Mouse (Mus musculus): Measurements from ENCODE around the gene Samd4. TPM values are rescaled to one million over a fixed set of nuclear protein-coding genes. Genes with fewer than 3 reads are reported as not detected.

Gene Samd4
- polyA plus RNA-seq, 1 experiment from 2014 or later: 7.0 TPM

GRCm38 (mm10) chr14:46897953-46898352 is 15.3 kb downstream of the Samd4 start:
- no peaks in the 10 kb centered on the region for H3K36me3 ChIP-seq (ENCODE audit: control insufficient read depth, insufficient read depth, low read length)
- H3K27ac ChIP-seq (ENCODE audit: low read length): no peak overlapping the region
- no peak for ATAC-seq (ENCODE audit: insufficient read depth, low FRiP score)
- H3K27me3 ChIP-seq (ENCODE audit: control insufficient read depth, insufficient read depth, low read length): no peaks in the 10 kb centered on the region
- 77% methylated on average over 5 of the region's 5 CpGs for WGBS
- H3K9me3 ChIP-seq (replicated peaks; ENCODE audit: control insufficient read depth, low read length): no peaks in the 10 kb centered on the region
- H3K9ac ChIP-seq (ENCODE audit: low read length): no peak overlapping the region
- H3K4me2 ChIP-seq (ENCODE audit: low read depth, low read length): no peak overlapping the region
- H3K4me3 ChIP-seq (replicated peaks; ENCODE audit: low read length): no peak overlapping the region
- H3K4me1 ChIP-seq (ENCODE audit: control insufficient read depth, insufficient read depth, low read length): no peaks in the 10 kb centered on the region

GRCm38 (mm10) chr14:46898626-46899025 is 16.0 kb downstream of the Samd4 start:
- ATAC-seq (ENCODE audit: insufficient read depth, low FRiP score): no peak
- WGBS: 69% methylated on average over 3 of the region's 3 CpGs
- Histone ChIP-seq H3K27ac (ENCODE audit: low read length) (no peak overlapping the region), H3K9me3 (replicated peaks; ENCODE audit: control insufficient read depth, low read length) (no peaks in the 10 kb centered on the region), H3K4me1 (ENCODE audit: control insufficient read depth, insufficient read depth, low read length) (no peaks in the 10 kb centered on the region), H3K4me3 (replicated peaks; ENCODE audit: low read length) (no peak overlapping the region), H3K27me3 (ENCODE audit: control insufficient read depth, insufficient read depth, low read length) (no peaks in the 10 kb centered on the region), H3K36me3 (ENCODE audit: control insufficient read depth, insufficient read depth, low read length) (no peaks in the 10 kb centered on the region), H3K4me2 (ENCODE audit: low read depth, low read length) (no peak overlapping the region), H3K9ac (ENCODE audit: low read length) (no peak overlapping the region)

GRCm38 (mm10) chr14:46902498-46903087 is 19.9 kb downstream of the Samd4 start:
- Histone ChIP-seq H3K4me3 (replicated peaks; ENCODE audit: low read length) (no peak overlapping the region), H3K9ac (ENCODE audit: low read length) (no peak overlapping the region)
- ATAC-seq (ENCODE audit: insufficient read depth, low FRiP score): no peak

GRCm38 (mm10) chr14:46904276-46904675 is 21.6 kb downstream of the Samd4 start:
- Histone ChIP-seq H3K9me3 (replicated peaks; ENCODE audit: control insufficient read depth, low read length) (no peaks in the 10 kb centered on the region), H3K4me3 (replicated peaks; ENCODE audit: low read length) (no peak overlapping the region), H3K36me3 (ENCODE audit: control insufficient read depth, insufficient read depth, low read length) (no peaks in the 10 kb centered on the region), H3K27ac (ENCODE audit: low read length) (no peak overlapping the region), H3K27me3 (ENCODE audit: control insufficient read depth, insufficient read depth, low read length) (no peaks in the 10 kb centered on the region), H3K4me1 (ENCODE audit: control insufficient read depth, insufficient read depth, low read length) (no peaks in the 10 kb centered on the region), H3K9ac (ENCODE audit: low read length) (no peak overlapping the region), H3K4me2 (ENCODE audit: low read depth, low read length) (no peak overlapping the region)
- ATAC-seq (ENCODE audit: insufficient read depth, low FRiP score): no peak
- 86% methylated on average over 4 of the region's 4 CpGs for WGBS

More at GRCm38 (mm10) chr14:46902498-46903087, 19.9 kb downstream of the Samd4 start:
- H3K27me3 ChIP-seq (ENCODE audit: control insufficient read depth, insufficient read depth, low read length): no peaks in the 10 kb centered on the region
- no peaks in the 10 kb centered on the region for H3K4me1 ChIP-seq (ENCODE audit: control insufficient read depth, insufficient read depth, low read length)
- no peaks in the 10 kb centered on the region for H3K9me3 ChIP-seq (replicated peaks; ENCODE audit: control insufficient read depth, low read length)
- no peaks in the 10 kb centered on the region for H3K36me3 ChIP-seq (ENCODE audit: control insufficient read depth, insufficient read depth, low read length)
- WGBS: 78% methylated on average over 9 of the region's 9 CpGs
- H3K4me2 ChIP-seq (ENCODE audit: low read depth, low read length): no peak overlapping the region
- H3K27ac ChIP-seq (ENCODE audit: low read length): no peak overlapping the region

GRCm38 (mm10) chr14:46908858-46909257 is 26.2 kb downstream of the Samd4 start:
- H3K4me3 ChIP-seq (replicated peaks; ENCODE audit: low read length): no peak overlapping the region
- no peak for ATAC-seq (ENCODE audit: insufficient read depth, low FRiP score)
- H3K4me2 ChIP-seq (ENCODE audit: low read depth, low read length): no peak overlapping the region
- no peaks in the 10 kb centered on the region for H3K9me3 ChIP-seq (replicated peaks; ENCODE audit: control insufficient read depth, low read length)
- H3K36me3 ChIP-seq (ENCODE audit: control insufficient read depth, insufficient read depth, low read length): no peaks in the 10 kb centered on the region
- WGBS: 66% methylated on average over 8 of the region's 8 CpGs
- H3K27me3 ChIP-seq (ENCODE audit: control insufficient read depth, insufficient read depth, low read length): no peaks in the 10 kb centered on the region
- H3K27ac ChIP-seq (ENCODE audit: low read length): no peak overlapping the region
- no peak overlapping the region for H3K9ac ChIP-seq (ENCODE audit: low read length)
- H3K4me1 ChIP-seq (ENCODE audit: control insufficient read depth, insufficient read depth, low read length): no peaks in the 10 kb centered on the region

GRCm38 (mm10) chr14:46912496-46912895 is 29.8 kb downstream of the Samd4 start:
- H3K4me3 ChIP-seq (replicated peaks; ENCODE audit: low read length): no peak overlapping the region
- H3K4me2 ChIP-seq (ENCODE audit: low read depth, low read length): no peak overlapping the region
- no peak overlapping the region for H3K27ac ChIP-seq (ENCODE audit: low read length)
- 77% methylated on average over 7 of the region's 7 CpGs for WGBS
- H3K9me3 ChIP-seq (replicated peaks; ENCODE audit: control insufficient read depth, low read length): no peaks in the 10 kb centered on the region
- H3K4me1 ChIP-seq (ENCODE audit: control insufficient read depth, insufficient read depth, low read length): no peaks in the 10 kb centered on the region
- H3K9ac ChIP-seq (ENCODE audit: low read length): no peak overlapping the region
- no peaks in the 10 kb centered on the region for H3K27me3 ChIP-seq (ENCODE audit: control insufficient read depth, insufficient read depth, low read length)
- no peak for ATAC-seq (ENCODE audit: insufficient read depth, low FRiP score)
- H3K36me3 ChIP-seq (ENCODE audit: control insufficient read depth, insufficient read depth, low read length): no peaks in the 10 kb centered on the region

GRCm38 (mm10) chr14:46914356-46914755 is 31.7 kb downstream of the Samd4 start:
- H3K27me3 ChIP-seq (ENCODE audit: control insufficient read depth, insufficient read depth, low read length): no peaks in the 10 kb centered on the region
- H3K27ac ChIP-seq (ENCODE audit: low read length): no peak overlapping the region

GRCm38 (mm10) chr14:46915555-46915954 is 32.9 kb downstream of the Samd4 start:
- Histone ChIP-seq H3K36me3 (ENCODE audit: control insufficient read depth, insufficient read depth, low read length) (no peaks in the 10 kb centered on the region), H3K4me3 (replicated peaks; ENCODE audit: low read length) (no peak overlapping the region), H3K9me3 (replicated peaks; ENCODE audit: control insufficient read depth, low read length) (no peaks in the 10 kb centered on the region), H3K9ac (ENCODE audit: low read length) (no peak overlapping the region), H3K4me1 (ENCODE audit: control insufficient read depth, insufficient read depth, low read length) (no peaks in the 10 kb centered on the region), H3K4me2 (ENCODE audit: low read depth, low read length) (no peak overlapping the region), H3K27me3 (ENCODE audit: control insufficient read depth, insufficient read depth, low read length) (no peaks in the 10 kb centered on the region), H3K27ac (ENCODE audit: low read length) (no peak overlapping the region)
- ATAC-seq (ENCODE audit: insufficient read depth, low FRiP score): no peak
- 63% methylated on average over 6 of the region's 6 CpGs for WGBS

More at GRCm38 (mm10) chr14:46914356-46914755, 31.7 kb downstream of the Samd4 start:
- Histone ChIP-seq H3K9me3 (replicated peaks; ENCODE audit: control insufficient read depth, low read length) (no peaks in the 10 kb centered on the region), H3K4me3 (replicated peaks; ENCODE audit: low read length) (no peak overlapping the region), H3K36me3 (ENCODE audit: control insufficient read depth, insufficient read depth, low read length) (no peaks in the 10 kb centered on the region), H3K4me2 (ENCODE audit: low read depth, low read length) (no peak overlapping the region), H3K4me1 (ENCODE audit: control insufficient read depth, insufficient read depth, low read length) (no peaks in the 10 kb centered on the region), H3K9ac (ENCODE audit: low read length) (no peak overlapping the region)
- WGBS: 73% methylated on average over 6 of the region's 6 CpGs
- no peak for ATAC-seq (ENCODE audit: insufficient read depth, low FRiP score)

- no peaks in the 10 kb centered on the region for H3K9me3 ChIP-seq (replicated peaks; ENCODE audit: control insufficient read depth, low read length)
- WGBS: 50% methylated on average over 4 of the region's 4 CpGs
- no peak overlapping the region for H3K9ac ChIP-seq (ENCODE audit: low read length)
- H3K4me2 ChIP-seq (ENCODE audit: low read depth, low read length): no peak overlapping the region
- H3K4me3 ChIP-seq (replicated peaks; ENCODE audit: low read length): no peak overlapping the region
- no peaks in the 10 kb centered on the region for H3K4me1 ChIP-seq (ENCODE audit: control insufficient read depth, insufficient read depth, low read length)
- no peaks in the 10 kb centered on the region for H3K36me3 ChIP-seq (ENCODE audit: control insufficient read depth, insufficient read depth, low read length)
- ATAC-seq (ENCODE audit: insufficient read depth, low FRiP score): no peak
- H3K27me3 ChIP-seq (ENCODE audit: control insufficient read depth, insufficient read depth, low read length): no peaks in the 10 kb centered on the region
- H3K27ac ChIP-seq (ENCODE audit: low read length): no peak overlapping the region
Observed at GRCm38 (mm10) chr14:46916581-46916980, 33.9 kb downstream of the Samd4 start.

Data from stomach, embryonic 16.5 days (tissue).